Mouse (Mus musculus) limb, embryonic 15.5 days (tissue): Measurements from ENCODE around the gene Gm9913. TPM values are rescaled to one million over a fixed set of nuclear protein-coding genes. Genes with fewer than 3 reads are reported as not detected.

ENCODE experiments used
- ATAC-seq: fragments of 200-750 bp; cut with Nextera tagmentation; 2 replicates; pipeline ENCODE4 v1.8.0; 2017; ENCODE audit warnings: low read depth, moderate TSS enrichment; ENCODE audit not compliant: insufficient number of reproducible peaks, low FRiP score, low TSS enrichment
- H3K27ac ChIP-seq: fragments of 300-500 bp; sonication (generic); 2 replicates; pipeline ENCODE4 v1.5.1; 2015; ENCODE audit warnings: moderate library complexity, mild to moderate bottlenecking, inconsistent platforms
- H3K27me3 ChIP-seq: fragments of 300-500 bp; sonication (generic); 2 replicates; pipeline ENCODE4 v1.6.1; 2015; ENCODE audit warnings: inconsistent platforms
- H3K36me3 ChIP-seq: fragments of 300-500 bp; sonication (generic); 2 replicates; pipeline ENCODE4 v1.6.1; 2015; ENCODE audit warnings: inconsistent platforms
- H3K4me1 ChIP-seq: fragments of 300-500 bp; sonication (generic); 2 replicates; pipeline ENCODE4 v1.6.1; 2015; ENCODE audit warnings: inconsistent platforms
- H3K4me2 ChIP-seq: fragments of 300-500 bp; sonication (generic); 2 replicates; pipeline ENCODE4 v1.6.1; 2015; ENCODE audit warnings: mild to moderate bottlenecking, inconsistent platforms
- H3K4me3 ChIP-seq: fragments of 300-500 bp; sonication (generic); 2 replicates; pipeline ENCODE4 v1.5.1; 2015; ENCODE audit warnings: mild to moderate bottlenecking, inconsistent platforms
- H3K9ac ChIP-seq: fragments of 300-500 bp; sonication (generic); 2 replicates; pipeline ENCODE4 v1.6.1; 2015; ENCODE audit warnings: inconsistent platforms
- H3K9me3 ChIP-seq: fragments of 300-500 bp; sonication (generic); 2 replicates; pipeline ENCODE4 v1.6.1; 2016; ENCODE audit warnings: inconsistent platforms
- WGBS: fragments of 180-500 bp; shearing (Covaris S2); methylation state at CpG from one replicate; pipeline ENCODE4 v1.1.7; 2015; 5-methylcytosine and 5-hydroxymethylcytosine counted together
- polyA plus RNA-seq: library from polyadenylated mRNA; unstranded; fragments of >200 nt; fragmentation: Nextera tagmentation; extraction: Ambion mirVana; gene quantifications from 2 replicates; pipeline ENCODE4 v1.2.1, GENCODE M21; 2015

Gm9913 gene
- polyA plus RNA-seq = 0.33 and 0.35 TPM in 2 replicates

DNA sequence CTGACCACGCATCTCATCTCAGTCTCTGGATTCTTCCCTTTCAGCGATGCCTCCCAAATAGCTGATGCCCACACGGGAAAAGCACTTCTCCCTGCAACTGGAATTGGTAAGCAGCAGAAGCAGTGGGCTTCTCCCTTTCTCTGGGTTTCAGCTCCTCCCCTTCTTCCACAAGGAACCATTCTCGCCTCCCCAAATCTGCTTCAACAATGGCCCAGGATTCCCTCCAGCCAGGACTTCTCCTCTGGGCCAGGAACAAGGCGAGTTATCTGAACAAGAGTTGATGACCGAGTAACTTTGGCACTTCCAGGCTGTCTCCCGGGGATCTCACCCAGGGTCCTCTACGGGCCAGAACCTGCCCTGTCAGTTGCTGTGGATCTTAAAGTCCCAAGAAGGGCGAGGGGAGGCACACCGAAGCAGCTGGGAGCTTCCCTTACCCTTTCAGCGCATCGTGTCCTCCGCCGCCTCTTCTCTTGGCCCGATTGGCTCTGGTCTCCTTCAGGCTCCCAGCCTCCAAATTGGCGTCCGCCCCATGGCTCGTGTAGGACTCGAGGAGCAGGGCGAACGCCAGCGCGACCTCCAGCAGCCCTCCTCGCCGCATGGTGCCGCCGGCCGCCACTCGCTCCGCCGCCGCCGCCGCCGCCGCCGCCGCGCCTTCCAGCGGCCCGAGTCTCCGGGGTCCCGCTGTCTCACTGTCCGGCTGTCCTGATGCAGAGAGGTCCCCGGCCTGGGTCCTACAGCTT, at the start of gene Gm9913:
Gene Gm9913 (plus strand): TSS at position 84 of the 740 bp plus-strand sequence.
- peak; percentile 30 for ATAC-seq
- H3K27me3 ChIP-seq = peaks cover 7% of the 10 kb centered on the region

DNA sequence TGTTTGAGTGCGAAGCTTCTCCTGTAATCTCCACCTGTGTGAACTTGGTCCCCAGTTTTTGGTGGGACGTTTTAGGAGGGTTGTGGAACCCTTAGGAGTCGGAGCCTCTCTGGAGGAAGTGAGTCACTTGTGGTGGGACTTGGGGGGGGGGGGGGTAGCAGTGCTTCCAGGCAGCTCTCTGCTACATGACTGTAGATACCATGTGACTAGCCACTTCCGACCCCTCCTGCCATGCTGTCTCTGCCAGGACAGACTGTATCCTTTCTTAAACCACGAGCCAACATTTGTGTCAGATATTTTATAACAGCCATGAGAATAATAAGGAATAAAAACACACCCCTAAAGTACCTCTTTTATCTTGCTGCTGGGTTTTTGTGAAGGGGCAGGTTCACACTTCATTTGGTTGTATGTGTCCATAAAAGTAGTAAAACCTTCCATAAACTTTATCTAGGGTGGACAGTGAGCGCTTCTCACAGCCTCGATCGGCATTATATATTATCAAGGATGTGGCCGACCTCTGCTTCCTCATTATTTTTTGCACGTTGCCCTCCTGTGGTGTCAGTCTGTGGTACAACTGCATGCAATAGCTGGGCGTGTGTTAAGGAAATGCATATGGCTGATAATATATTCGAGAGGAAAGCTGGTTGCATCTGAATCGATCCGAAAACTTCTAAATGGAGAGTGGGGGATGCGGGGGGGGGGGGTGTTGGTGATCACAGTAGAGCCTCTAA, 48.7 kb upstream of the Gm9913 start:
- H3K4me3 ChIP-seq = no peak overlapping the region
- H3K9me3 ChIP-seq = no peaks in the 10 kb centered on the region
- 0 out of 2 replicates have a peak, but pooled peaks cover 11% of the 10 kb centered on the region for H3K4me1 ChIP-seq
- ATAC-seq = no peak
- no peak overlapping the region for H3K9ac ChIP-seq
- no peaks in the 10 kb centered on the region for H3K36me3 ChIP-seq
- no peak overlapping the region for H3K4me2 ChIP-seq
- WGBS = 64% methylated on average over 15 of the region's 15 CpGs
- H3K27ac ChIP-seq = no peak overlapping the region
- H3K27me3 ChIP-seq = no peaks in the 10 kb centered on the region

More for the DNA sequence above, at the start of gene Gm9913:
- Histone ChIP-seq H3K9me3 (no peaks in the 10 kb centered on the region), H3K4me2 (peak within 1 kb of the TSS; percentile 85), H3K27ac (peak within 1 kb of the TSS; percentile 95), H3K9ac (peak within 1 kb of the TSS; percentile 87), H3K4me1 (peaks cover 19% of the 10 kb centered on the region), H3K4me3 (peak within 1 kb of the TSS; percentile 78), H3K36me3 (no peaks in the 10 kb centered on the region)
- WGBS = 1% methylated on average over 24 of the region's 45 CpGs

DNA sequence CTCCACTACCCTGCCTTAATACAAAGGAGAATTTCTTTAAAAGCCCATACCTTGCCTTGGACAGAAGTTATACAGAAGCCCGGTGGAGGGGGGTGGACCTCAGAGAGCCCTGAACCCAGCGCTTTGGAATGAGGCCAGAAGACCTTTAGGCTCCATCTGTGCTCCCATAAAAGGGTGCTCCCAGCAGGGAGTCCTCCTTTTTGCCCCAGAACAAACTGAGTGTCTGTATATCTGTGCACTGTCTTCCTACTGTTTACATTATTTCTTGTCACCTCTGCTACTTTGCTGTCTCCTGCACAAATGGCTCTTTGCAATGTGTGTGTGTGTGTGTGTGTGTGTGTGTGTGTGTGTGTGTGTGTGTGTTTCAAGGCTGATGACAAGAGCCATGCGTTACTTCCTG, 45.8 kb upstream of the Gm9913 start:
- 69% methylated on average over 3 of the region's 3 CpGs for WGBS
- Histone ChIP-seq H3K27me3 (no peaks in the 10 kb centered on the region), H3K4me3 (no peak overlapping the region), H3K27ac (no peak overlapping the region), H3K9me3 (no peaks in the 10 kb centered on the region), H3K4me1 (0 out of 2 replicates have a peak, but pooled peaks cover 3% of the 10 kb centered on the region), H3K4me2 (no peak overlapping the region), H3K9ac (no peak overlapping the region), H3K36me3 (0 out of 2 replicates have a peak, but pooled peaks cover 5% of the 10 kb centered on the region)
- ATAC-seq = no peak

DNA sequence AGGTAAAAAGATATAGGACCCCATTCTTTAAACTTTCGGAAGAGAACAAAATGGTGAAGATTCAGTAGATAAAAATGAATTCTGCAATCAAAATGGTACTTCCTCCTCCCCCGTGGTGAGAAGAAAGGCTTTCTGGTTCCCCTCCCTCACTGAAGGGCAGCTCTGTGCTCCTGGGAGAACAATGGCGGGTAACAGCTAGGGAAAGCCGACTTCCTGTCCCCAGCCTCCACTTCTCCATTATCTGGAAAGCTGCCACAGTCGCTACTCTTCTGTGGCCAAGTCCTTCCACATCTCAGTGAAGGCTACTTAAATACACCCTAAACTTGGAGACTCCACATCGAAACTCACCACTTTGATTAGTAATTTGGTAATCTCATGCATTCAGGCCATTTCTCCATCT, 40.9 kb upstream of the Gm9913 start:
- 0 out of 2 replicates have a peak, but pooled peaks cover 2% of the 10 kb centered on the region for H3K4me1 ChIP-seq
- no peaks in the 10 kb centered on the region for H3K27me3 ChIP-seq
- no peaks in the 10 kb centered on the region for H3K9me3 ChIP-seq
- no peak overlapping the region for H3K9ac ChIP-seq
- no peak for ATAC-seq
- peaks cover 39% of the 10 kb centered on the region for H3K36me3 ChIP-seq
- H3K27ac ChIP-seq = no peak overlapping the region
- 82% methylated on average over 6 of the region's 6 CpGs for WGBS
- H3K4me3 ChIP-seq = no peak overlapping the region
- H3K4me2 ChIP-seq = no peak overlapping the region

DNA sequence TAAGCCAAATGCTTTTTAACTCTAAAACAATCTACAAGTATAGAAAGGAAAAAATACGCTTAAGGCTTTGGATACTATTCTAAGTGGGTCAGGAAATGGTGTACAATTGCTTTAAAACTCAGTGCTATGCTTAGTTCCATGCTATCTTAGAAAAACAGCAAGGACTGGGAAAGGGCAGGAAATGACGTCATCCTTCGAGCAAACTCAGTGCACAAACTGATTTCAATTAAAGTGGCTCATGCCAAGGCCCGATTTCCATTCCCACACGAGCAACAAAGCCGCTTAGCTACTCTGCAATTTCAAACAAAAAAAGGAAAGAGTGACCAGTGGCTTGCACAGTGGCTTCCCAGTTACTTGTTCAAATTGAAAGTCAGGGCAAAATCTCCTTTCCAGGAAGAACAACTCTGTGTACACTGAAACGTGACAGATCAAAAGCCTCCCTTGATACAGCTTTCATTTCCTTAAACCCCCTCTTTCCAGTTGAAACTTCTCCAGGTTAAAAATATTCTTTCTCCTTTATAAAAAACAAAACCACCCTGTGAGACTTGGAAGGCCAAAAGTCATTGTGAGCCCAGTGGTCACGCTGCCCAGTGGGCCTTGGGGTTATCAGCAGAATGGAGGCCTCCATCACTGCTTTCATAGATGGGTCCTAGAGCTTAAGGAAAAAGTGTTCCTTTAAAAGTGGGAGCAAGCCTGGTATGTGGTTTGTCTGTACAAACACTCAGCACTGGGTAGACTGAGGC, 34.2 kb upstream of the Gm9913 start:
- peaks cover 7% of the 10 kb centered on the region; the same call in 1 of the 2 replicates for H3K4me1 ChIP-seq
- 38% methylated on average over 8 of the region's 8 CpGs for WGBS
- no peak overlapping the region for H3K9ac ChIP-seq
- no peaks in the 10 kb centered on the region for H3K9me3 ChIP-seq
- no peak overlapping the region for H3K4me2 ChIP-seq
- H3K36me3 ChIP-seq = peaks cover 38% of the 10 kb centered on the region
- ATAC-seq = no peak; the same call in 1 of the 2 replicates
- H3K27me3 ChIP-seq = no peaks in the 10 kb centered on the region
- peak overlapping the region; percentile 70 for H3K27ac ChIP-seq
- no peak overlapping the region for H3K4me3 ChIP-seq

DNA sequence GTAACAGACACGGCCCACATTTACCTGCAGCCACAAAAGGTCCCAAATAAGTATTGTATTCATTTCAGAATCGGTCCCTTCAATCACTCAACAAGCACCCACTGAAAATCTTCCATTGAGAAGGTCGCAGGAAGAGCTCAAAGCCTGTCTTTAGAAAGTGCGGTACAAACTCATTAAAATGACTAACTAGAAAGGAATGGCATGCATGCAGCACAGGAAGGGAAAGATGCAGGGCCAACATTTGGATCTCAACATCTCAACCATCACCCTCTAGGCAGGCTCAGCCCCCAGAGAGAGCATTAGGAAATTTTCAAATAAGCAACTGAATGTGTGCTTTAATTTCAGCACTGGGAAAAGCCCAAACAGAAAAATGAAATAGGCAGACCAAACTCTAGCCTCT, 33.2 kb upstream of the Gm9913 start:
- no peak for ATAC-seq
- peaks cover 29% of the 10 kb centered on the region for H3K36me3 ChIP-seq
- no peak overlapping the region for H3K4me2 ChIP-seq
- H3K4me3 ChIP-seq = no peak overlapping the region
- H3K9me3 ChIP-seq = no peaks in the 10 kb centered on the region
- 76% methylated on average over 4 of the region's 4 CpGs for WGBS
- no peak overlapping the region for H3K27ac ChIP-seq
- H3K27me3 ChIP-seq = no peaks in the 10 kb centered on the region
- H3K9ac ChIP-seq = no peak overlapping the region
- peaks cover 7% of the 10 kb centered on the region; the same call in 1 of the 2 replicates for H3K4me1 ChIP-seq

DNA sequence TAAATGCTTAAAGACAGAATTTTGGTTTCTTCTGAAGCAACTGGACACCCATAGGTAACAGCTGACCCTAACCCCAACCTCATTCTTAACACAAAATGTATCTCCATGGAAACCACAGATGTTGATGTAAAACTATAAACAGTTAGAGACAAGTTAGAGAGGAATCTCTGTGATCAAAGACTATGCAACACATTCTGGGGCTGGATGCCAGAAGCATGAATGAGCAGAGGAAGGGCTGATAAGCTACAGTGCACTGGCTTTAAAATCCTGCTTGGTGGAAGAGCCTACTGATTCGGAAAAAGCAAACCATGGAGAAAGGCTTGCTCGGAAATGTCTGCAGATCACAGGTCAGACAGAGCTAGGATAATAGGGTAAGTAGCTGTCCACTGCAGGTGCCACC, 31.7 kb upstream of the Gm9913 start:
- H3K4me1 ChIP-seq = peaks cover 7% of the 10 kb centered on the region; the same call in 1 of the 2 replicates
- H3K4me3 ChIP-seq = no peak overlapping the region
- H3K36me3 ChIP-seq = peaks cover 25% of the 10 kb centered on the region
- ATAC-seq = no peak
- H3K9ac ChIP-seq = no peak overlapping the region
- 76% methylated on average over 2 of the region's 2 CpGs for WGBS
- no peaks in the 10 kb centered on the region for H3K27me3 ChIP-seq
- H3K27ac ChIP-seq = no peak overlapping the region
- H3K4me2 ChIP-seq = no peak overlapping the region
- no peaks in the 10 kb centered on the region for H3K9me3 ChIP-seq

DNA sequence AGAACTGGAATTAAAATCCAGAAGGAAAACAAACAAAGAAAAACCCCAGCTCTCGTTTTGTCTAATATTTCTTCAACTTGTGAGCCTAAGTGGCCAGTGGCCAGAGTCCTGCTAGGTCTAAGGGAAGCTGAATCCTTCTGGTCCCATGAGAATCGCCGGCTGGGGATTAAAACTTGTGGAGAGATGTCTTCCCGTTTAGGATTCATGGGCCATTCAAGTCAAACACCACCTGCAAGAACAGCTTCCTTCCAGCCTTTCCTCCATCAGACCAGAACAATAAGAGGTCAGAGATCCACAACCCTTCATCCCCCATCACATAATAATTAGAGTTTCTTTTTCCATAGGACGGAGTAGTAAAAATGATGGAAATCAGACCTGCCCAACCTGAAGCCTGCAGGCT, 30.2 kb upstream of the Gm9913 start:
- Histone ChIP-seq H3K27me3 (no peaks in the 10 kb centered on the region), H3K9ac (no peak overlapping the region), H3K27ac (no peak overlapping the region), H3K4me2 (no peak overlapping the region), H3K4me3 (no peak overlapping the region), H3K4me1 (peaks cover 8% of the 10 kb centered on the region), H3K36me3 (peaks cover 13% of the 10 kb centered on the region), H3K9me3 (no peaks in the 10 kb centered on the region)
- no peak for ATAC-seq
- 83% methylated on average over 5 of the region's 5 CpGs for WGBS

DNA sequence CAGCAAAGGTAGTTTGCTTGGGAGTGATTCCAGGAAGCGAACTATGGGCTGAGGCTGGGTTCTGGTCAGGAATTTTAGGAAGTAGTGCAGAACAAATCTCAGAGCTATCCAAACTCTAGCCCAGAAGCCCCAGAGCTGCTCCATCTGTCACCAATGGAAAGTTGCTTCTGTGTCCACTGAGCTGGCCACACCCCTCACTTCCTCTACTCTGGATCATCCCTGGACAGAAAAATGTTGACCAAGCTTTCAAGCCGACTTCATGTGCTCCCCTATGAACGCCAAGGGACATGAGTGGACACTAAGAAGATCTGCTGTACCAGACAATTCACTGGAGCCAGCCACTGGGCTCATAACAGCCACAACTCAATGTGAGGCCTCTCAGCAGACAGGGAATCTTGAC, 28.7 kb upstream of the Gm9913 start:
- H3K4me3 ChIP-seq = no peak overlapping the region
- 80% methylated on average over 3 of the region's 3 CpGs for WGBS
- no peak overlapping the region for H3K4me2 ChIP-seq
- no peaks in the 10 kb centered on the region for H3K27me3 ChIP-seq
- peaks cover 13% of the 10 kb centered on the region for H3K36me3 ChIP-seq
- H3K27ac ChIP-seq = no peak overlapping the region
- H3K9ac ChIP-seq = no peak overlapping the region
- peaks cover 14% of the 10 kb centered on the region for H3K4me1 ChIP-seq
- ATAC-seq = no peak
- no peaks in the 10 kb centered on the region for H3K9me3 ChIP-seq

DNA sequence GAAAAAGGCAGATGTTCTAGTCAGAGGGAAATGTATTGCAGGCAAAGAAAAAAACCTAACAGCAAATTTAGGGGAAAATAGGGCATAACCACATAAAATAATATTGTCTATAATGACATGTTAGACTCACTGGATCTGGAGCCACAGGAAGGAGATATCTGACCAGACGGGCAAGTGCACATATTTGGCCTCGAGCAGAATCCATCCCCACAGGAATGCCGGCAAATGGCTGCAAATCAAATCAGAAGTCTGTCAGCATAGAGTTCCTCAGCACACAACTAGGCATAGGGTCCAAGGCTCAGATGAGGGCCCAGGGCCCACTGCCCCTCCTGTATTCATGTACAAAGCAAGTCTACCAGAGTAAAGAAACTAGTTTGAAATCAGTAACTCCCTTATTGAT, 27.5 kb upstream of the Gm9913 start:
- H3K27ac ChIP-seq = no peak overlapping the region
- H3K36me3 ChIP-seq = peaks cover 11% of the 10 kb centered on the region; the same call in 1 of the 2 replicates
- no peak overlapping the region for H3K4me2 ChIP-seq
- no peaks in the 10 kb centered on the region for H3K27me3 ChIP-seq
- H3K4me1 ChIP-seq = peaks cover 14% of the 10 kb centered on the region
- H3K4me3 ChIP-seq = no peak overlapping the region
- H3K9ac ChIP-seq = no peak overlapping the region
- 44% methylated on average over 3 of the region's 3 CpGs for WGBS
- no peaks in the 10 kb centered on the region for H3K9me3 ChIP-seq
- no peak for ATAC-seq

DNA sequence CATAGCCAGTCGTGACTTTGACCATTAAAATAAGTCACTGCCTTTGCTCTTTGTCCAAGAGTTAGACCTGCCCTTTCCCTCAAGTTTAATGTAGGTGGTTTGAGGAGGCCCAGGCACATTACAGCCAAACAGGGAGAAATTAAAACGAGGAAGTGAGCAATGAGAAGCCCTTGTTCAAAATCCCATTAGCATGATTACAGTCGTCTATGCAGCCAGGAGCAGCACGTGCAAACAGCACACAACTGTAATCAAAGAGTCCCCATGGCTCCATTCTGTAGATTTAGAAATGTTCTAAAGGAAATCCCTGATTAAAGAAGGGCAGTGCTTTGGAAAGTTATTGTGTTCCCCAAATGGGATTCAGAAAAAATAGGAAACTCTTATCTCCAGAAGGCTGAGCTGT, 26.2 kb upstream of the Gm9913 start:
- no peaks in the 10 kb centered on the region for H3K27me3 ChIP-seq
- no peak overlapping the region for H3K27ac ChIP-seq
- no peak overlapping the region for H3K9ac ChIP-seq
- peaks cover 5% of the 10 kb centered on the region; the same call in 1 of the 2 replicates for H3K36me3 ChIP-seq
- no peak for ATAC-seq
- H3K4me3 ChIP-seq = no peak overlapping the region
- peaks cover 14% of the 10 kb centered on the region for H3K4me1 ChIP-seq
- WGBS = 40% methylated on average over 4 of the region's 4 CpGs
- H3K4me2 ChIP-seq = no peak overlapping the region
- H3K9me3 ChIP-seq = no peaks in the 10 kb centered on the region
